10 mouse cellular contexts compared by ENCODE assay signal in the genomic region with DNA sequence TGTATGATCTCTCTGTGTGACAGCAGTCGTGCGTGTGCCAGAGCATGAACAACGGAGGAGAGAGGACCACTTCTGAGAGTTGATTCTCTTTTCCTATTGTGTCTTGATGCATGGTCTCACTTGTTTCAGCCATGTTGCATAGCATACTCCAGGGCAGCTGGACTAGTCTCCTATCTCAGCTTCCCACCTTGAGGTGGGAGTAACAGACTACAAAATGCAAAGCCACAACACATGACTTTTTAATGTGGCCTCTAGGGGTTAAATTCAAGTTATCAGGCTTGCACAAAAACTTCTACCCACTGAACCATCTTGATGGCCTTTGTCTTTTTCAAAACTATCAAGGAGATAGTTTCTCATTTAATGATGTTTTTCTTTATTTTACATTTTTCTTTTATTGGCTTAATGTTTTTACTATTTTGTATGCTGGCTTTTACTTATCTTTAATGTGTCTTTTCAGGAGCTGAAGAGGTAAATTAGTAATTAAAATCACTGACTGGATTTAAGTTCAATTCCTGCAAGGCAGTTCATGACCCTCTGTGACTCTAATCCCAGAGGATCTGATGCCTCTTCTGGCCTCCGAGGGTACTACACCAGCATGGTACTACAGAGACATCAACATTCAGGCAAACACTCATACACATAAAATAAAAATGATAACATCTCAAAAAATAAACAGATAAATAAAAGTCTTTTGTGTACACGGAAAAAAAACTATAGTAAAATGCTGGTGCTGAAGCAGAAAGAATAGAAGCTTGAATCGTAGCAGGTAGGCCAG. TPM values are rescaled to one million over a fixed set of nuclear protein-coding genes. Genes with fewer than 3 reads are reported as not detected.
A peak's percentile ranks its signal among the peaks of the same experiment; 100 is the strongest.
DNase-seq lines count a peak whose midpoint lies in the region; ATAC-seq and TF ChIP-seq lines count a peak whose summit lies in the region.
"Had no signal": no experiment of that assay in that cellular context is flagged by ENCODE, and none has a peak within 500 bp of the region (broad histone marks: within the 10 kb centered on the region; RNA-seq: fewer than 3 reads in every experiment).

No protein-coding gene starts in this region.

- no peaks in the 10 kb centered on the region for H3K36me3 ChIP-seq in liver, postnatal 0 days (replicated peaks; ENCODE audit: insufficient read depth, low read length)
- no peaks in the 10 kb centered on the region for H3K36me3 ChIP-seq in forebrain, embryonic 12.5 days (replicated peaks)
- H3K36me3 ChIP-seq: embryonic facial prominence, embryonic 12.5 days had no signal

- peak; percentile 21 to 53 for DNase-seq in cerebellum, postnatal 14 days
- no peak for DNase-seq in cerebellum, adult 9-11 months
- DNase-seq in layer of hippocampus, adult 2 months (ENCODE audit: low spot score in 2 of 2) = no peak
- DNase-seq in layer of hippocampus, adult 18-20 months (ENCODE audit: low spot score in 2 of 2) = no peak
- no peak for DNase-seq in Patski (ENCODE audit: low read depth, low spot score)
- DNase-seq in liver, postnatal 0 days = no peak
- no peak for DNase-seq in gastrocnemius, adult 8-10 months (ENCODE audit: low spot score in 2 of 2)

- peak; percentile 77 for TF ChIP-seq CTCF in layer of hippocampus, adult 2 months (conservative IDR thresholded peaks at IDR 0.05)
- TF ChIP-seq CTCF in Patski (IDR thresholded peaks at IDR 0.05) = peak; percentile 57
- peak; percentile 55 for TF ChIP-seq CTCF in liver, postnatal 0 days (IDR thresholded peaks at IDR 0.05; ENCODE audit: low read depth)

- no peak overlapping the region for H3K9ac ChIP-seq in liver, postnatal 0 days (replicated peaks)
- H3K9ac ChIP-seq in forebrain, embryonic 12.5 days = no peak overlapping the region
- H3K9ac ChIP-seq: embryonic facial prominence, embryonic 12.5 days had no signal

- no peak overlapping the region for H3K27ac ChIP-seq in layer of hippocampus, adult 2 months
- H3K27ac ChIP-seq in liver, postnatal 0 days (ENCODE audit: low read depth) = no peak overlapping the region
- H3K27ac ChIP-seq in forebrain, embryonic 12.5 days = no peak overlapping the region
- H3K27ac ChIP-seq: embryonic facial prominence, embryonic 12.5 days had no signal

- H3K4me1 ChIP-seq in liver, postnatal 0 days (ENCODE audit: insufficient read depth) = no peaks in the 10 kb centered on the region
- H3K4me1 ChIP-seq in forebrain, embryonic 12.5 days = no peaks in the 10 kb centered on the region

- no peaks in the 10 kb centered on the region for H3K9me3 ChIP-seq in liver, postnatal 0 days (ENCODE audit: low read length)
- H3K9me3 ChIP-seq in forebrain, embryonic 12.5 days = no peaks in the 10 kb centered on the region
- H3K9me3 ChIP-seq: embryonic facial prominence, embryonic 12.5 days; megakaryocyte, embryonic 14.5 days had no signal

- peaks cover 3% of the 10 kb centered on the region for H3K27me3 ChIP-seq in Patski
- H3K27me3 ChIP-seq in liver, postnatal 0 days (ENCODE audit: insufficient read depth, low read length) = no peaks in the 10 kb centered on the region
- H3K27me3 ChIP-seq in forebrain, embryonic 12.5 days = no peaks in the 10 kb centered on the region
- H3K27me3 ChIP-seq: embryonic facial prominence, embryonic 12.5 days; megakaryocyte, embryonic 14.5 days had no signal

- ATAC-seq in Patski = no peak
- ATAC-seq in liver, postnatal 0 days = no peak
- no peak for ATAC-seq in forebrain, embryonic 12.5 days (ENCODE audit: low FRiP score)

- in situ Hi-C loops in Patski (cut with MboI; ENCODE audit: low pct_unique_long_range_greater_than_20kb) = loop anchor here (25.0 kb wide), 1 partner anchor 849 kb away; no protein-coding TSS in a partner anchor

- no peak for TF ChIP-seq EP300 in liver, postnatal 0 days (IDR thresholded peaks at IDR 0.05; ENCODE audit: low read depth)

- POLR2A ChIA-PET in Patski (lab: Charles Lee) = no interaction called here

- no peak overlapping the region for H3K4me2 ChIP-seq in liver, postnatal 0 days (ENCODE audit: low read depth, low read length)
- no peak overlapping the region for H3K4me2 ChIP-seq in forebrain, embryonic 12.5 days
- H3K4me2 ChIP-seq: embryonic facial prominence, embryonic 12.5 days had no signal

- 72% methylated on average over 6 of the region's 6 CpGs for WGBS in liver, postnatal 0 days (ENCODE audit: insufficient replicate concordance)
- WGBS in forebrain, embryonic 12.5 days = 85% methylated on average over 6 of the region's 6 CpGs

- CTCF ChIA-PET in Patski (lab: Charles Lee) = interaction anchor here (1.7 to 2.3 kb wide), 2 partner anchors 9 to 16 kb away, joined by 5 to 6 read pairs; no protein-coding TSS in a partner anchor

- no peak overlapping the region for H3K4me3 ChIP-seq in layer of hippocampus, adult 2 months
- H3K4me3 ChIP-seq in liver, postnatal 0 days (ENCODE audit: low read depth, low read length) = no peak overlapping the region
- no peak overlapping the region for H3K4me3 ChIP-seq in forebrain, embryonic 12.5 days (replicated peaks)
- H3K4me3 ChIP-seq: embryonic facial prominence, embryonic 12.5 days; megakaryocyte, embryonic 14.5 days had no signal

RNA-seq across cellular contexts. Expression of a gene that starts 6.5 kb away (rescaled TPM):
- 1 to 10 TPM; 2.0 to 2.1 TPM for total RNA-seq in layer of hippocampus, adult 2 months (2021)
- 1 to 10 TPM in 1 of 2 experiments, under 1 TPM in 1; 0.91 to 1.7 TPM for total RNA-seq in layer of hippocampus, adult 18-20 months (2021)
- polyA plus RNA-seq in Patski (2021) = 0.17 TPM
- polyA plus RNA-seq in liver, postnatal 0 days (2015; fragmentation: Nextera tagmentation; extraction: Ambion mirVana) = 0.05 and 0.13 TPM in 2 replicates
- total RNA-seq in gastrocnemius, adult 8-10 months (2022) = 1 to 10 TPM in 1 of 4 experiments, under 1 TPM in 3; 0.24 to 1.2 (median 0.31) TPM
- 1.3 and 1.4 TPM in 2 replicates for polyA plus RNA-seq in forebrain, embryonic 12.5 days (2016; fragmentation: Nextera tagmentation; extraction: Ambion mirVana)

Comparison
In these comparisons a context has a peak if more than half of its experiments do, and no peak if none do; other contexts are left out.
1. DNase-seq: peak in cerebellum, postnatal 14 days (2 of 2); none in cerebellum, adult 9-11 months (single experiment), layer of hippocampus, adult 2 months (0 of 2), layer of hippocampus, adult 18-20 months (0 of 2), Patski (single experiment), liver, postnatal 0 days (single experiment) and gastrocnemius, adult 8-10 months (0 of 2).
2. Peak in every context shown above with its lines, with median percentiles within 50 percentile points of each other: CTCF ChIP-seq.